Comparison of ENCODE assay signal across 8 mouse cellular contexts in the genomic region with DNA sequence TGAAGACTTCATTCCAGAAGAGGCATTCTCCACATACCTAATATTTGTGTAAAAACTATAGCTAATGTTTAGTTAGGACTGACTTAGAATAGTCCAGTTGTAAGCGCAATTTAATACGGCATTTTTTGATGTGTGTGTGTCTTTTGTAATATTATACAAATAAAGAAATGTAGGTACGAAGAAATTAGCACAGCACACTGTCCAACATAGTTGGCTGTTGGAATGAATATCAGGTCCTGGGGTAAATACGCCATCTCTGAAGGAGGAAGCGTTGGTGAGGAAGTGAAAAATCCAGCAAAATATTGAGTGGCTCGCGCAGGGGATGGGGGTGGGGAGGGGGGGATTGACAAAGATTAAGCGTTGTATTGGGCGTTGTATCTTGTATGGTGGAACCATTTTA. TPM values are rescaled to one million over a fixed set of nuclear protein-coding genes. Genes with fewer than 3 reads are reported as not detected.
DNase-seq lines count a peak whose midpoint lies in the region; ATAC-seq and TF ChIP-seq lines count a peak whose summit lies in the region.

No protein-coding gene starts in this region.

- ATAC-seq in heart, embryonic 15.5 days (replicated peaks; ENCODE audit: insufficient number of reproducible peaks, insufficient read depth, low FRiP score, low read depth): no peak
- ATAC-seq in liver, postnatal 0 days: no peak

- H3K9ac ChIP-seq in ES-E14 (ENCODE audit: insufficient read depth, low read depth, low read length, poor library complexity, severe bottlenecking): peak overlapping the region; percentile 53; the same call in 1 of the 2 replicates
- no peak overlapping the region for H3K9ac ChIP-seq in heart, embryonic 15.5 days
- H3K9ac ChIP-seq in liver, postnatal 0 days (replicated peaks): 0 out of 2 replicates have a peak overlapping the region, but pooled peaks have one; percentile 0

- H3K27ac ChIP-seq in cerebellum, adult 2 months (ENCODE audit: insufficient read depth, low read length): no peak overlapping the region
- H3K27ac ChIP-seq in ES-E14 (ENCODE audit: insufficient read depth, low read depth, low read length, poor library complexity, severe bottlenecking): no peak overlapping the region; the same call in 1 of the 2 replicates
- H3K27ac ChIP-seq in heart, embryonic 15.5 days: no peak overlapping the region
- H3K27ac ChIP-seq in liver, postnatal 0 days (ENCODE audit: low read depth): peak overlapping the region; percentile 61

- no peak for TF ChIP-seq CTCF in cerebellum, adult 2 months (IDR thresholded peaks at IDR 0.05; ENCODE audit: borderline replicate concordance, insufficient read depth, low read depth, low read length)
- no peak for TF ChIP-seq CTCF in liver, postnatal 0 days (IDR thresholded peaks at IDR 0.05; ENCODE audit: low read depth)

- DNase-seq in cerebellum, adult 2 months: no peak
- DNase-seq in cerebellum, postnatal 36 days: no peak
- DNase-seq in ES-E14 (ENCODE audit: low read depth, low spot score): no peak
- DNase-seq in liver, postnatal 0 days: no peak
- no peak for DNase-seq in ovary, adult 18-20 months (ENCODE audit: low spot score)
- DNase-seq in urinary bladder, adult 2 months (ENCODE audit: low spot score): no peak
- DNase-seq in thymus, postnatal 0 days (ENCODE audit: low spot score): no peak

- H3K4me1 ChIP-seq in cerebellum, adult 2 months (ENCODE audit: control insufficient read depth, insufficient read depth, low read length): peaks cover 3% of the 10 kb centered on the region; the same call in 1 of the 2 replicates
- H3K4me1 ChIP-seq in ES-E14 (ENCODE audit: control insufficient read depth in 2 of 2, insufficient read depth in 2 of 2, low read length in 2 of 2, poor library complexity in 1 of 2): peaks cover 3 to 7% of the 10 kb centered on the region in 2 experiments; a peak in 2 of 4 replicates
- H3K4me1 ChIP-seq in heart, embryonic 15.5 days (replicated peaks): peaks cover 8% of the 10 kb centered on the region
- H3K4me1 ChIP-seq in liver, postnatal 0 days (ENCODE audit: insufficient read depth): peaks cover 11% of the 10 kb centered on the region

- no peak for TF ChIP-seq POLR2A in cerebellum, adult 2 months (IDR thresholded peaks at IDR 0.05; ENCODE audit: borderline replicate concordance, insufficient read depth, low read length)

- in situ Hi-C loops in ES-E14 (cut with MboI; ENCODE audit: low sequenced_read_pairs in 2 of 2, unreplicated experiment in 2 of 2): no loop called here

- H3K36me3 ChIP-seq in ES-E14 (ENCODE audit: control insufficient read depth, insufficient read depth, low read length, poor library complexity, severe bottlenecking): peaks cover 2% of the 10 kb centered on the region; the same call in 1 of the 2 replicates
- H3K36me3 ChIP-seq in heart, embryonic 15.5 days: no peaks in the 10 kb centered on the region
- H3K36me3 ChIP-seq in liver, postnatal 0 days (replicated peaks; ENCODE audit: insufficient read depth, low read length): no peaks in the 10 kb centered on the region

- WGBS in cerebellum, adult 2 months: 54% methylated on average over 9 of the region's 9 CpGs
- WGBS in heart, embryonic 15.5 days: 48% methylated on average over 9 of the region's 9 CpGs
- 28% methylated on average over 9 of the region's 9 CpGs for WGBS in liver, postnatal 0 days (ENCODE audit: insufficient replicate concordance)

- no peak for TF ChIP-seq EP300 in liver, postnatal 0 days (IDR thresholded peaks at IDR 0.05; ENCODE audit: low read depth)

- no peaks in the 10 kb centered on the region for H3K9me3 ChIP-seq in ES-E14 (ENCODE audit: control insufficient read depth, insufficient read depth, low read depth, low read length)
- H3K9me3 ChIP-seq in heart, embryonic 15.5 days (replicated peaks): no peaks in the 10 kb centered on the region
- no peaks in the 10 kb centered on the region for H3K9me3 ChIP-seq in liver, postnatal 0 days (ENCODE audit: low read length)

- peak overlapping the region; percentile 33 for H3K4me3 ChIP-seq in cerebellum, adult 2 months (replicated peaks; ENCODE audit: insufficient read depth, low read depth, low read length)
- H3K4me3 ChIP-seq in ES-E14 (ENCODE audit: insufficient read depth in 1 of 2, low read depth in 1 of 2, low read length in 2 of 2, poor library complexity in 1 of 2, severe bottlenecking in 1 of 2): peak overlapping the region; percentile 38 to 68
- peak overlapping the region; percentile 83 for H3K4me3 ChIP-seq in heart, embryonic 15.5 days
- H3K4me3 ChIP-seq in liver, postnatal 0 days (ENCODE audit: low read depth, low read length): peak overlapping the region; percentile 36

- H3K4me2 ChIP-seq in heart, embryonic 15.5 days: peak overlapping the region; percentile 59
- peak overlapping the region; percentile 84 for H3K4me2 ChIP-seq in liver, postnatal 0 days (ENCODE audit: low read depth, low read length)

- no peaks in the 10 kb centered on the region for H3K27me3 ChIP-seq in cerebellum, adult 2 months (ENCODE audit: control insufficient read depth, insufficient read depth, low read length)
- no peaks in the 10 kb centered on the region for H3K27me3 ChIP-seq in heart, embryonic 15.5 days
- no peaks in the 10 kb centered on the region for H3K27me3 ChIP-seq in liver, postnatal 0 days (ENCODE audit: insufficient read depth, low read length)

TF ChIP-seq in ES-E14, 5 proteins besides CTCF, POLR2A, EP300 and RAD21:
- TF ChIP-seq MAFK (IDR thresholded peaks at IDR 0.05; ENCODE audit: insufficient read depth, low read depth, low read length): no peak
- no peak for TF ChIP-seq ZC3H11A (IDR thresholded peaks at IDR 0.05; ENCODE audit: borderline replicate concordance, low read depth, low read length)
- no peak for TF ChIP-seq ZNF384 (IDR thresholded peaks at IDR 0.05; ENCODE audit: low read depth, low read length)
- no peak for TF ChIP-seq HCFC1 (IDR thresholded peaks at IDR 0.05; ENCODE audit: borderline replicate concordance, insufficient read depth, low read length)

RNA-seq across cellular contexts. Expression of a gene that starts 0.5 kb away (rescaled TPM):
- 13.3 TPM in 2 replicates for polyA plus RNA-seq in cerebellum, adult 2 months (2012; rRNA removed)
- 19.8 and 23.0 TPM in 2 replicates for total RNA-seq in ES-E14 (2012; rRNA removed)
- 7.8 and 8.9 TPM in 2 replicates for polyA plus RNA-seq in heart, embryonic 15.5 days (2015; fragmentation: Nextera tagmentation; extraction: Ambion mirVana)
- polyA plus RNA-seq in liver, postnatal 0 days (2015; fragmentation: Nextera tagmentation; extraction: Ambion mirVana): 7.4 and 7.6 TPM in 2 replicates
- 17.4 and 17.6 TPM in 2 replicates for polyA plus RNA-seq in urinary bladder, adult 2 months (2012; rRNA removed)
- polyA plus RNA-seq in thymus, postnatal 0 days (2015; fragmentation: Nextera tagmentation; extraction: Ambion mirVana): 18.5 and 19.9 TPM in 2 replicates

RNA-seq across cellular contexts. Expression of a gene that starts 17.2 kb away (rescaled TPM):
- 15.1 and 16.0 TPM in 2 replicates for polyA plus RNA-seq in cerebellum, adult 2 months (2012; rRNA removed)
- total RNA-seq in ES-E14 (2012; rRNA removed): 26.9 and 30.5 TPM in 2 replicates
- 17.8 and 18.7 TPM in 2 replicates for polyA plus RNA-seq in heart, embryonic 15.5 days (2015; fragmentation: Nextera tagmentation; extraction: Ambion mirVana)
- polyA plus RNA-seq in liver, postnatal 0 days (2015; fragmentation: Nextera tagmentation; extraction: Ambion mirVana): 11.4 and 12.0 TPM in 2 replicates
- polyA plus RNA-seq in urinary bladder, adult 2 months (2012; rRNA removed): 9.5 and 10.8 TPM in 2 replicates
- 27.6 and 28.5 TPM in 2 replicates for polyA plus RNA-seq in thymus, postnatal 0 days (2015; fragmentation: Nextera tagmentation; extraction: Ambion mirVana)

RNA-seq across cellular contexts. Expression of a gene that starts 45.5 kb away (rescaled TPM):
- 13.8 and 14.0 TPM in 2 replicates for polyA plus RNA-seq in cerebellum, adult 2 months (2012; rRNA removed)
- 15.7 and 16.4 TPM in 2 replicates for total RNA-seq in ES-E14 (2012; rRNA removed)
- polyA plus RNA-seq in heart, embryonic 15.5 days (2015; fragmentation: Nextera tagmentation; extraction: Ambion mirVana): 20.8 TPM in 2 replicates
- polyA plus RNA-seq in liver, postnatal 0 days (2015; fragmentation: Nextera tagmentation; extraction: Ambion mirVana): 8.1 and 12.0 TPM in 2 replicates
- 12.0 and 13.7 TPM in 2 replicates for polyA plus RNA-seq in urinary bladder, adult 2 months (2012; rRNA removed)
- 28.0 and 35.6 TPM in 2 replicates for polyA plus RNA-seq in thymus, postnatal 0 days (2015; fragmentation: Nextera tagmentation; extraction: Ambion mirVana)

Comparison
In these comparisons a context has a peak if more than half of its experiments do, and no peak if none do; other contexts are left out.
1. H3K4me3 ChIP-seq: peak in every context shown above with its lines; median percentile 83 in heart, embryonic 15.5 days; 53 in ES-E14; 36 in liver, postnatal 0 days; 33 in cerebellum, adult 2 months.